Mouse (Mus musculus) layer of hippocampus, postnatal 25 days (tissue): Measurements from ENCODE around the gene Tmtc4. TPM values are rescaled to one million over a fixed set of nuclear protein-coding genes. Genes with fewer than 3 reads are reported as not detected.

Experiments
- DNase-seq, 2 experiments: peaks; one replicate each; pipeline ENCODE4 v3.0.0; 2022; ENCODE audit warnings: mixed read lengths in 2 of 2, low spot score in 1 of 2; ENCODE audit errors: extremely low spot score in 1 of 2
- total RNA-seq, 2 experiments: library from RNA; stranded (reverse); gene quantifications; 2 replicates each; pipeline ENCODE4 v1.2.3; 2021

Gene Tmtc4
- total RNA-seq, 2 experiments from 2014 or later: 22.8 to 24.4 TPM

DNA sequence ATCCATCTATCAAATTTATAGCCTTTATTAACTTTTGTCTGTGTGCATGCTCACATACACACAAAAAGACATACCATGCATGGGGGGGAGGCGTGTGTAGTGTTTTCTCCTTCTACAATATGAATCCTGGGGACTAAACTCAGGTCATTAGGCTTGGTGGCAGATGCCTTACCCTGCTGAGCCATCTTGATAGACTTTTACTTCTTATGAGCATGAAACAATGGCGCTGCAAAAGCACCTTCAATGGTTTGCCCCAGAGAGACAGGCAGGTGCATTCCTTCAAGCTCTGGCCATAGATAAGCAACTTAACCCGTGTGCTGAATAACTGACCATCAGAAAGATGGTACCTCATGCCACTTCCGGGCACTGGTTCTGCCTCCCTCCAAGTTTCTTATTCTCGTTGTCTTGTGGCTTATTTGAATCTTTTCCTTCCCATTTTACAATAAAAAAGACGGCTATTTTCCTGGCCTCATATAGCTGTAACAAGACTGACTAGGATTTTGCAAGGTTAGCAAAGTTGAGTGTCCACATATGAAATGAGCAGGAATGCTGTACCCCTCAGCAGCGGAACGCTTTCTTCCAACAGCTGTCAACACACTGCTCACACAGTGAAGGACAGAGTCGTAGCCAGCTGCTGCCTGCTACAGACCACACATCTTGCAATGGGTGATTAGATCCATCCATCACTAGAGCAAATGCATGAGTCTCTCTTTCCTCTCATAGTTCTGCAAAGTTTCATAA lies 6.6 kb downstream of the Tmtc4 start:
- DNase-seq: no peak

GRCm38 (mm10) chr14:122974854-122975570 lies 8.8 kb downstream of the Tmtc4 start:
- DNase-seq: no peak

- no peak for DNase-seq
These were observed 10.7 kb downstream of the Tmtc4 start for GRCm38 (mm10) chr14:122973091-122973490.

DNA sequence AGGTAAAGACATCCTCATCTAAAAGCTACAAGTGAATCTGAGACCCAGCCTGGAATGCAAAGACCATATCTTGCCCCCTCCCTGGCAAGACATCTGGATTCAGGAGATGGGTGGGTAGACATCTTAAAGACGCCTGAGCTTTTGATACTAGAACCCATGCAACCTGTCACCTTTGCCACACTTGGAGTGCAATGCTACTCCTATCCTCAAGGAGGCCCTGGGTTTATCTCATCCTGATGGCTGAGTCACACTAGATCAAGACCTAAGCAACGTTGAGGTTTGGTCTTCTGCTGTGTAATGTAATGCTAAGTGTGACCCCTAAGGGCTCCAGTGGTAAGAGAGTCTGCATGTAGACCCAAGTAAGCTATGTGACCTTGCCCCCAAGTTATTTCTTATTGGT lies 15.8 kb downstream of the Tmtc4 start:
- no peak for DNase-seq

DNA sequence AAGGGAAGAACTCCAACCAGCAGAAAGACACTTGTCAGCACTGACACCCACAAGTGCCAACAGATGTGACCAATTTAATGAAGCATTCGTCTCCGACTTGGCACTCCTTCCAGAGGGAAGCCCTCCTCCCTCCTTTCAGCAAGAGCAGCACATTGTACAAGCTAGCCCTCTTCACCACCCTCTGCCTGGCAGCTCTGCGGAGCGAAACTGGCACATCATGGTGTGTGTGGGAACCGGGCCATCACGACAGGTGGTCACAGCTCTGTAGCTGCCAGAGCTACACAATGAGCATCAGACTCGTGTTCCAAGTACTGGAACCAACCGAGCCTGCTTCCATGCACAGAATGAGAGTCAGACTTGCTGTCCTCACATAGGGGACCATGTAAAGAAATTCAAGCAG lies 25.9 kb downstream of the Tmtc4 start:
- DNase-seq: peak; percentile 81 to 86

- DNase-seq: peak; percentile 20 to 57
These were observed 30.5 kb downstream of the Tmtc4 start for GRCm38 (mm10) chr14:122953331-122953730.

- DNase-seq: no peak
These were observed 31.3 kb downstream of the Tmtc4 start for GRCm38 (mm10) chr14:122952556-122952955.

GRCm38 (mm10) chr14:122951676-122952445 lies 32.0 kb downstream of the Tmtc4 start:
- DNase-seq: no peak

- DNase-seq: no peak
These were observed 32.9 kb downstream of the Tmtc4 start for GRCm38 (mm10) chr14:122950915-122951314.

- no peak for DNase-seq
These were observed 40.4 kb downstream of the Tmtc4 start for GRCm38 (mm10) chr14:122943475-122943853.

DNA sequence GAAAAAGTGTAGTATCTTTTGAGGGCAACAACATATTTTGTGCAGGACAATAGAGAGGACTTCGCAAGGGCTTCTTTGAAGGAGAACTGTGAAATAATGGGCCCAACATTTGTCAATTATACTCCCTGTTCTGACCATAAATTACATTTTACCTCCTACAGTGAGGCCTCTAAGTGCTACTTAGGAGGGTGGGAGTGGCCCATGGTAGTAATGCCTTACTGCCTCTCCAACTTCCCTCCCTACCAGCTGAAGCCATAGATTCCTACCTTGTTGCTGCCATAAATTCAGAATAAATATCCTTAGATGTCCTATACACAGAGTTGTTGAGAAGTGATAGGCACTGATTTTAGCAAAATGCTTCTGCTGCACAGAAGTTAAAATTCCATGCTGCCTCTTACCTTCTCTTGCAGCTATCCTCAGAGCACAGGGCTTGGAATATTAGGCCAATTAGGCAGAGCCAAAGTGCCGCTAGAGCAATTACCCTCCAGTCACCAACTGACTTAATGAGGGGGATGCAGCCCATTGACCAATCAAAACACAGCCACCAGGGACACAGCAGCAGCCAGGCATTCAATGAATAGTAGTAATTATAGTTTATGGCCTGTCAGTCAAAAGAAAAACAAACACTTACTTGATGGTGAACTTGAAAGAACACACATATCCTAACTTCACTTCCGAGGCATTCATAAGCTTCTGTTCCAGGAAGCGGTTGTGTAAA lies 40.9 kb downstream of the Tmtc4 start:
- DNase-seq: no peak

DNA sequence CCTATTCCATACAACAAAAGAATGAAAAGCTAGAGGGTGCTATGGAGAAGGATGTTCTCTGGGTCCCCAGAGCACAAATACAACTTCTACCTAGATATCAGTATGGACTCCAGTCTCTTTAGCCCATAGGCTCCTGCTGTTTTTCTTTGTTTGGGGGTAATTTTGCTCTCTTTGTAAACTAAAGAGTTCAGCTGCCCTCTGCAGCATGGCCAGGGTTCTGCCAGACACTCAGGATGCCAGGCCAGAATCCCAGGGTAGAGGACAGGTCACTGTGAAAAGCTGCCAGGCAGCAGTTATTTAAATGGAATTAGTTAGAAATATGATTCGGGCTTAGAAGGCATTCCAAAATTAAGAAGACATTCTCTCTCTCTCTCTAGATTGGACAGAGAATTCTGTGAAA lies 47.4 kb downstream of the Tmtc4 start:
- no peak for DNase-seq

- DNase-seq: no peak
These were observed 63.8 kb downstream of the Tmtc4 start for GRCm38 (mm10) chr14:122920011-122920410.

GRCm38 (mm10) chr14:122917676-122918075 lies 66.2 kb downstream of the Tmtc4 start:
- no peak for DNase-seq

- DNase-seq: no peak
These were observed 70.2 kb downstream of the Tmtc4 start, which contains the start of gene Ggact for GRCm38 (mm10) chr14:122913657-122914056. Gene Ggact (minus strand): TSS chr14:122913757.

DNA sequence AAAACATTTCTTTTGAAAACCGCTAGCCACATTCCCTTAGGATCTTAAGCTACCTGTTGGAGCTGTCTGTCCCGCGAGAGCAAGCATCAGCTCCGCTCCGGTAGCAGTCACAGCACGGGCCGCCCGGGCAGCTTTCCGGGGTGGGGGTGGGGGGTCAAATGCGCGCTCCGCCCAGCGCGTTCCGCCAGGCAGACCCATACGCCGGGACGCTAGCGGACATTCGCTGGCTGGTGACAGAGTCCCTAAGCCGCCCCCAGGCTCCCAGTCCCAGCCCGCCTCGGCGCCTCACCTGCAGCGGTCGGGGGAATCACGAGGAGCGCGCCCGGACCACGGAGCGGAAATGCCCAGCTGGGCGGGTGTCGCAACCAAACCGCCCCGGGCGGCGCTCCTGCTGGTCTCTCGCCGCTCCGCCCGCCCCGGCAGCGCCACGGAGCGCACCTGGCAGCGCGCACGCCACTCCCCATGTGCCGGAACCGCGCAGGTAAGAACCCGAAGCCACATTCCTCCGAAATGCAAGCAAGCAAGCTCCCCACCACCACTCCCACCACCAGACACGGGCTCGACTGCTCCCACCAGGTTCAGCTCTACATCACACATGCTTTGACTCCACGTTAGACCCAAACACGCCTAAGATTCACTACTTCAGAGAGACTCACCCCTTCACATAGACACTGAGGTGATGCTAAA lies 70.9 kb downstream of the Tmtc4 start:
- peak; percentile 44 to 58 for DNase-seq

DNA sequence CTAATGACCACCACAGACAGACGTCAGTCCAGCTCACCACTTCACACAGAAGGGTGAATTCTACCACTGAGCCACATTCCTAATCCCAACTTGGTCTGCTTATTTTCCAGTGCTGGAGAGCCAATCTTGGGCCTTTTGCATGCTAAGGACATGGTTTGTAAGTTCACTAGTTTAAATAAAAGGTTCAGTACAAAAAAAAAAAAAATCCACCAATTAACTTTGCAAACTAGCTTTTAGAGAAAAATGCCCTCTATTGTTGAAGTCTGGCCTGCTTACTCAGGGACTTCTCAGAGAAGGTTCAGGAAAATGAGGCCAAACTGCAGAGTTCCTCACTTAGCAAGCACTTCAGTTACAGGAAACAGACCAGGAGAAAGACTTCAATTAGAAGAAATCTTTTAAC lies 71.7 kb downstream of the Tmtc4 start:
- DNase-seq: no peak

DNA sequence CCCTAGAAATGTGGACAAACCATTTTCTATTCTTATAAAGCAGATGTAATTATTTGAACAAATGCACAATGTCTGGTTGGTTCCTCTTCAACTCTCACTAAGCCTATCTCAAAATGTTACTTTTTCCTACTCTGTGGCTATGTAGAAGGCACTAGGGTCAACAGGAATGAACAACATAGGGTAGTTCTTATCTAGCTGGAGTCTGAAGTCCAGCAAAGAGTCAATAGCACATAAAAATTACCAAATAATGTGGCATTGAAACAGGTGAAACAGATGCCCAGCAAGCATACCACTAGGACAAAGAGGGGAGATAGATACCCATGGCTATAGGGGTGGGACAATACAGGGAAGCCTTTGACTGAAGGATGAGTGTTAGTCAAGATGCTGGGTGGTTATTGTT lies 72.6 kb downstream of the Tmtc4 start:
- no peak for DNase-seq

DNA sequence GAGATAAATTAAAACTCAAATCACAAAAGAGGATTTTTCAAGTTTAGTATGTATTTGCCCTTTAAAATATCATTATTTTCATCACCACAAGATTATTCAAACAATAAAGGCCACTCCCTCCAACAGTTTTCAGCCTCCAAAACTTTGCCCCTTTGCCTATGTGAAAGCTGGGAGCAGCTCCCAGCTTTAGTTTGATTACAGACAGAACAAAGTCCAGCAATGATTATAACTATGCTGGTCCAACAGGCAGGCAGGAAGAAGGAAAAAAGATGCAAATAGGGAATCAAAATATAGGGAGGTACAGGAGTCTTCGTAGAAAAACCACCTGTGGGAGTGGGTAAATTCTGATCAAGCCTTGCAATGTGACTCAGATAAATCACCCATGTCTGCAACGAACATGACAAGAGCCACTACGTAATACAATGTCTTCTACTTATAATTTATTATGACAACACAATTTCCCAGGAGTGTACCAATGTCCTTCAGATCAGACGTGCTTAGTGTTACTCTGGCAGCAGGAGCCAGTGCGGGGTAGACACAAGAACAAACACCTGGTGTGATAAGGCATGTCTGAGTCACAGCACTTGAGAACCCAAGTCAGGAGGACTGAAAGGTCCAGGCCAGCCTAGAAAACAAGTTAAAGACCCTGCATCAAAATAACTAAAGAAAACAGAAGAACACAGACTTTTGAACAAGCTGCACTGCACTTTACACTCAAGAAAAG lies 74.3 kb downstream of the Tmtc4 start:
- no peak for DNase-seq
